Mouse (Mus musculus) bone marrow, adult 2 months (tissue): ENCODE data around the gene Ccdc7b. TPM values are rescaled to one million over a fixed set of nuclear protein-coding genes. Genes with fewer than 3 reads are reported as not detected.
"Not testable (repeated sequence)": the region's sequence is repeated elsewhere in the genome, so short reads cannot be mapped to it uniquely, and the experiment has no call there.

Experiments
- H3K27ac ChIP-seq: fragments of 200-500 bp; 2 replicates; pipeline ENCODE4 v1.5.1; 2012; ENCODE audit warnings: low read depth, mild to moderate bottlenecking, control low read depth, inconsistent platforms, low read length; ENCODE audit not compliant: control insufficient read depth, poor library complexity, insufficient read depth
- H3K4me1 ChIP-seq: fragments of 200-500 bp; 2 replicates; pipeline ENCODE4 v1.6.1; 2011; ENCODE audit warnings: low read length; ENCODE audit not compliant: control insufficient read depth, insufficient read depth
- H3K4me3 ChIP-seq: fragments of 200-500 bp; replicated peaks from 2 replicates; pipeline ENCODE3; 2011; ENCODE audit warnings: mild to moderate bottlenecking, low read depth, low read length, control low read depth; ENCODE audit not compliant: control insufficient read depth
- CTCF ChIP-seq: fragments of 200-500 bp; IDR thresholded peaks from 2 replicates; pipeline ENCODE4 v1.5.1; 2011; ENCODE audit warnings: low read length, control low read depth; ENCODE audit not compliant: control insufficient read depth, insufficient read depth
- POLR2A ChIP-seq: fragments of 200-500 bp; IDR thresholded peaks from 2 replicates; pipeline ENCODE4 v1.6.1; 2011; ENCODE audit warnings: low read depth, mild to moderate bottlenecking, control low read depth, low read length, borderline replicate concordance; ENCODE audit not compliant: control insufficient read depth
- WGBS: fragments of 180-500 bp; shearing (Covaris S2); methylation state at CpG from one replicate; pipeline ENCODE4 v1.1.7; 2018; 5-methylcytosine and 5-hydroxymethylcytosine counted together
- polyA plus RNA-seq: library from polyadenylated mRNA; stranded (reverse); fragments of >200 nt; gene quantifications from 2 replicates; pipeline ENCODE4 v1.2.4, GENCODE M21; 2011; ENCODE audit warnings: low replicate concordance; ENCODE audit not compliant: missing spikeins, insufficient read depth, insufficient read length

The Ccdc7b gene
- polyA plus RNA-seq, result not detected in 2 replicates

GRCm38 (mm10) chr8:129066834-129067233 lies at the start of gene Ccdc7b:
Gene Ccdc7b (plus strand): TSS chr8:129067134.
- H3K4me1 ChIP-seq, H3K27ac ChIP-seq, H3K4me3 ChIP-seq: not testable (repeated sequence)
- 68% methylated on average over 1 of the region's 10 CpGs for WGBS

- H3K4me3 ChIP-seq, H3K27ac ChIP-seq, H3K4me1 ChIP-seq: not testable (repeated sequence)
- WGBS, result 72% methylated on average over 2 of the region's 11 CpGs
Measured at GRCm38 (mm10) chr8:129065417-129065816, 1.5 kb upstream of the Ccdc7b start, which contains the start of gene Ccdc7a. Gene Ccdc7a (minus strand): TSS chr8:129065517.

GRCm38 (mm10) chr8:129115761-129116160 lies 48.8 kb downstream of the Ccdc7b start:
- H3K27ac ChIP-seq, H3K4me1 ChIP-seq, H3K4me3 ChIP-seq: not testable (repeated sequence)
- WGBS, result 62% methylated on average over 3 of the region's 3 CpGs

- Histone ChIP-seq H3K4me3 (no peak within 1 kb of the TSS), H3K27ac (no peak within 1 kb of the TSS), H3K4me1 (no peaks in the 10 kb centered on the region)
- TF ChIP-seq CTCF (no peak), POLR2A (no peak)
- 63% methylated on average over 1 of the region's 1 CpGs for WGBS
Measured at GRCm38 (mm10) chr8:129131561-129131960, 64.6 kb downstream of the Ccdc7b start, which contains the start of gene Gm10999. Gene Gm10999 (minus strand): TSS chr8:129131661.

- Histone ChIP-seq H3K4me1 (no peaks in the 10 kb centered on the region), H3K4me3 (no peak overlapping the region), H3K27ac (no peak overlapping the region)
- TF ChIP-seq CTCF, result no peak
- no peak for TF ChIP-seq POLR2A
Measured at GRCm38 (mm10) chr8:129133475-129133874, 66.5 kb downstream of the Ccdc7b start.

Other genes with a start within 250 kb of the Ccdc7b start
- gene Ccdc7a, start 1.6 kb upstream of the Ccdc7b start, polyA plus RNA-seq, result not detected in 2 replicates
- not detected in 2 replicates for gene Gm10999, start 64.5 kb downstream of the Ccdc7b start, polyA plus RNA-seq
- gene 2610044O15Rik8, start 167.3 kb downstream of the Ccdc7b start, polyA plus RNA-seq, result 6.1 and 8.9 TPM in 2 replicates